Mouse (Mus musculus): ENCODE measurements around the gene Tmem131. TPM values are rescaled to one million over a fixed set of nuclear protein-coding genes. Genes with fewer than 3 reads are reported as not detected.

The Tmem131 gene
- polyA plus RNA-seq, 1 experiment from 2014 or later, result 10.3 TPM

- WGBS, result 75% methylated on average over 4 of the region's 4 CpGs
- H3K9me3 ChIP-seq (replicated peaks), result no peaks in the 10 kb centered on the region
- DNase-seq (ENCODE audit: low spot score), result no peak
These were observed 57.0 kb downstream of the Tmem131 start for GRCm38 (mm10) chr1:36886489-36886888.

GRCm38 (mm10) chr1:36884536-36884935 lies 58.9 kb downstream of the Tmem131 start:
- no peaks in the 10 kb centered on the region for H3K27me3 ChIP-seq (ENCODE audit: low read depth, poor library complexity, severe bottlenecking)
- peaks cover 33% of the 10 kb centered on the region for H3K36me3 ChIP-seq
- DNase-seq (ENCODE audit: low spot score), result no peak
- peaks cover 14% of the 10 kb centered on the region for H3K4me1 ChIP-seq
- H3K27ac ChIP-seq (replicated peaks), result no peak overlapping the region
- no peaks in the 10 kb centered on the region for H3K9me3 ChIP-seq (replicated peaks)
- H3K4me3 ChIP-seq, result no peak overlapping the region
- WGBS, result 82% methylated on average over 3 of the region's 3 CpGs

More at GRCm38 (mm10) chr1:36886489-36886888, 57.0 kb downstream of the Tmem131 start:
- H3K36me3 ChIP-seq, result peaks cover 14% of the 10 kb centered on the region
- H3K27ac ChIP-seq (replicated peaks), result no peak overlapping the region
- no peaks in the 10 kb centered on the region for H3K27me3 ChIP-seq (ENCODE audit: low read depth, poor library complexity, severe bottlenecking)
- no peak overlapping the region for H3K4me3 ChIP-seq
- H3K4me1 ChIP-seq, result peaks cover 14% of the 10 kb centered on the region

- H3K27me3 ChIP-seq (ENCODE audit: low read depth, poor library complexity, severe bottlenecking), result no peaks in the 10 kb centered on the region
- no peak for DNase-seq (ENCODE audit: low spot score)
- H3K36me3 ChIP-seq, result peaks cover 33% of the 10 kb centered on the region
- H3K4me3 ChIP-seq, result no peak overlapping the region
- H3K27ac ChIP-seq (replicated peaks), result no peak overlapping the region
- 78% methylated on average over 2 of the region's 2 CpGs for WGBS
- H3K4me1 ChIP-seq, result peaks cover 14% of the 10 kb centered on the region
- no peaks in the 10 kb centered on the region for H3K9me3 ChIP-seq (replicated peaks)
These were observed 59.7 kb downstream of the Tmem131 start for GRCm38 (mm10) chr1:36883805-36884204.

GRCm38 (mm10) chr1:36879154-36879553 lies 64.3 kb downstream of the Tmem131 start:
- Histone ChIP-seq H3K4me3 (no peak overlapping the region), H3K9me3 (replicated peaks) (no peaks in the 10 kb centered on the region), H3K27ac (replicated peaks) (no peak overlapping the region), H3K4me1 (peaks cover 19% of the 10 kb centered on the region), H3K36me3 (peaks cover 27% of the 10 kb centered on the region), H3K27me3 (ENCODE audit: low read depth, poor library complexity, severe bottlenecking) (no peaks in the 10 kb centered on the region)
- 83% methylated on average over 1 of the region's 1 CpGs for WGBS
- no peak for DNase-seq (ENCODE audit: low spot score)

- no peaks in the 10 kb centered on the region for H3K27me3 ChIP-seq (ENCODE audit: low read depth, poor library complexity, severe bottlenecking)
- WGBS, result 91% methylated on average over 1 of the region's 1 CpGs
These were observed 66.3 kb downstream of the Tmem131 start for GRCm38 (mm10) chr1:36877126-36877525.

GRCm38 (mm10) chr1:36874874-36875561 lies 68.4 kb downstream of the Tmem131 start:
- DNase-seq (ENCODE audit: low spot score), result no peak
- Histone ChIP-seq H3K9me3 (replicated peaks) (no peaks in the 10 kb centered on the region), H3K36me3 (peaks cover 22% of the 10 kb centered on the region), H3K27me3 (ENCODE audit: low read depth, poor library complexity, severe bottlenecking) (no peaks in the 10 kb centered on the region), H3K4me1 (peaks cover 12% of the 10 kb centered on the region), H3K4me3 (no peak overlapping the region), H3K27ac (replicated peaks) (no peak overlapping the region)
- WGBS, result 85% methylated on average over 8 of the region's 8 CpGs

More at GRCm38 (mm10) chr1:36877126-36877525, 66.3 kb downstream of the Tmem131 start:
- Histone ChIP-seq H3K9me3 (replicated peaks) (no peaks in the 10 kb centered on the region), H3K4me3 (no peak overlapping the region), H3K4me1 (peaks cover 12% of the 10 kb centered on the region), H3K36me3 (peaks cover 27% of the 10 kb centered on the region), H3K27ac (replicated peaks) (no peak overlapping the region)
- DNase-seq (ENCODE audit: low spot score), result no peak

- WGBS, result 76% methylated on average over 4 of the region's 4 CpGs
- Histone ChIP-seq H3K4me1 (peaks cover 12% of the 10 kb centered on the region), H3K27ac (replicated peaks) (no peak overlapping the region), H3K27me3 (ENCODE audit: low read depth, poor library complexity, severe bottlenecking) (no peaks in the 10 kb centered on the region), H3K4me3 (no peak overlapping the region), H3K9me3 (replicated peaks) (no peaks in the 10 kb centered on the region), H3K36me3 (peaks cover 24% of the 10 kb centered on the region)
- no peak for DNase-seq (ENCODE audit: low spot score)
These were observed 72.2 kb downstream of the Tmem131 start for GRCm38 (mm10) chr1:36871238-36871637.

GRCm38 (mm10) chr1:36870518-36870917 lies 72.9 kb downstream of the Tmem131 start:
- no peak for DNase-seq (ENCODE audit: low spot score)
- Histone ChIP-seq H3K4me1 (peaks cover 11% of the 10 kb centered on the region), H3K27ac (replicated peaks) (no peak overlapping the region), H3K4me3 (no peak overlapping the region), H3K36me3 (peaks cover 23% of the 10 kb centered on the region), H3K27me3 (ENCODE audit: low read depth, poor library complexity, severe bottlenecking) (no peaks in the 10 kb centered on the region), H3K9me3 (replicated peaks) (no peaks in the 10 kb centered on the region)
- 100% methylated on average over 1 of the region's 1 CpGs for WGBS

GRCm38 (mm10) chr1:36864757-36865156 lies 78.7 kb downstream of the Tmem131 start:
- H3K27ac ChIP-seq (replicated peaks), result no peak overlapping the region
- WGBS, result 83% methylated on average over 3 of the region's 3 CpGs
- H3K27me3 ChIP-seq (ENCODE audit: low read depth, poor library complexity, severe bottlenecking), result no peaks in the 10 kb centered on the region
- H3K36me3 ChIP-seq, result peaks cover 11% of the 10 kb centered on the region
- no peaks in the 10 kb centered on the region for H3K9me3 ChIP-seq (replicated peaks)
- no peak for DNase-seq (ENCODE audit: low spot score)
- H3K4me3 ChIP-seq, result no peak overlapping the region
- 0 out of 2 replicates have a peak, but pooled peaks cover 3% of the 10 kb centered on the region for H3K4me1 ChIP-seq

GRCm38 (mm10) chr1:36861775-36862174 lies 81.7 kb downstream of the Tmem131 start:
- H3K4me3 ChIP-seq, result no peak overlapping the region
- WGBS, result 87% methylated on average over 2 of the region's 2 CpGs
- H3K9me3 ChIP-seq (replicated peaks), result no peaks in the 10 kb centered on the region
- no peaks in the 10 kb centered on the region for H3K27me3 ChIP-seq (ENCODE audit: low read depth, poor library complexity, severe bottlenecking)
- H3K27ac ChIP-seq (replicated peaks), result no peak overlapping the region
- no peaks in the 10 kb centered on the region for H3K36me3 ChIP-seq
- 0 out of 2 replicates have a peak, but pooled peaks cover 3% of the 10 kb centered on the region for H3K4me1 ChIP-seq
- no peak for DNase-seq (ENCODE audit: low spot score)

- 0 out of 2 replicates have a peak, but pooled peaks cover 3% of the 10 kb centered on the region for H3K4me1 ChIP-seq
- H3K27me3 ChIP-seq (ENCODE audit: low read depth, poor library complexity, severe bottlenecking), result no peaks in the 10 kb centered on the region
- no peaks in the 10 kb centered on the region for H3K36me3 ChIP-seq
- no peaks in the 10 kb centered on the region for H3K9me3 ChIP-seq (replicated peaks)
- H3K4me3 ChIP-seq, result no peak overlapping the region
- no peak overlapping the region for H3K27ac ChIP-seq (replicated peaks)
- DNase-seq (ENCODE audit: low spot score), result no peak
- WGBS, result 76% methylated on average over 1 of the region's 1 CpGs
These were observed 82.6 kb downstream of the Tmem131 start for GRCm38 (mm10) chr1:36860876-36861275.

- Histone ChIP-seq H3K4me1 (0 out of 2 replicates have a peak, but pooled peaks cover 3% of the 10 kb centered on the region), H3K4me3 (no peak overlapping the region), H3K27ac (replicated peaks) (no peak overlapping the region), H3K9me3 (replicated peaks) (no peaks in the 10 kb centered on the region), H3K27me3 (ENCODE audit: low read depth, poor library complexity, severe bottlenecking) (no peaks in the 10 kb centered on the region), H3K36me3 (no peaks in the 10 kb centered on the region)
- WGBS, result 75% methylated on average over 4 of the region's 4 CpGs
- DNase-seq (ENCODE audit: low spot score), result no peak
These were observed 83.0 kb downstream of the Tmem131 start for GRCm38 (mm10) chr1:36860431-36860849.

- H3K4me1 ChIP-seq, result peaks cover 3% of the 10 kb centered on the region; the same call in 1 of the 2 replicates
- H3K27me3 ChIP-seq (ENCODE audit: low read depth, poor library complexity, severe bottlenecking), result no peaks in the 10 kb centered on the region
- no peak for DNase-seq (ENCODE audit: low spot score)
- WGBS, result 95% methylated on average over 6 of the region's 6 CpGs
- no peak overlapping the region for H3K27ac ChIP-seq (replicated peaks)
- H3K4me3 ChIP-seq, result no peak overlapping the region
- H3K9me3 ChIP-seq (replicated peaks), result no peaks in the 10 kb centered on the region
- peaks cover 16% of the 10 kb centered on the region for H3K36me3 ChIP-seq
These were observed 86.4 kb downstream of the Tmem131 start for GRCm38 (mm10) chr1:36857081-36857480.

Data from midbrain, embryonic 10.5 days (tissue).